Mouse (Mus musculus) CH12.LX (cell line): ENCODE results near the gene Pabpn1. TPM values are rescaled to one million over a fixed set of nuclear protein-coding genes. Genes with fewer than 3 reads are reported as not detected.

Source experiments
- DNase-seq: peaks from one replicate; pipeline ENCODE4 v3.0.0-alpha.2; 2013; ENCODE audit errors: extremely low read depth
- H3K27ac ChIP-seq: 2 replicates; pipeline ENCODE4 v1.5.1; 2012; ENCODE audit warnings: low read depth, mild to moderate bottlenecking, control low read depth, moderate library complexity; ENCODE audit not compliant: insufficient read depth
- H3K27me3 ChIP-seq: replicated peaks from 2 replicates; pipeline ENCODE3; 2012; ENCODE audit warnings: inconsistent platforms
- H3K36me3 ChIP-seq, 2 experiments: replicated peaks in 1 of 2; 2 replicates each; pipeline versions ENCODE3 to v1.6.1; 2012; ENCODE audit warnings: inconsistent platforms in 1 of 2, low read length in 1 of 2, mild to moderate bottlenecking in 1 of 2, mixed read lengths in 1 of 2, moderate library complexity in 1 of 2; ENCODE audit not compliant: control insufficient read depth in 1 of 2, insufficient read depth in 1 of 2
- H3K4me1 ChIP-seq, 2 experiments: 2 replicates each; pipeline ENCODE4 v1.6.1; 2012; ENCODE audit warnings: inconsistent platforms in 1 of 2, moderate library complexity in 1 of 2; ENCODE audit not compliant: insufficient read depth in 2 of 2, control insufficient read depth in 1 of 2
- H3K4me2 ChIP-seq: 2 replicates; pipeline ENCODE4 v1.6.1; 2012; ENCODE audit warnings: low read depth, mild to moderate bottlenecking, control low read depth; ENCODE audit not compliant: poor library complexity, insufficient read depth, severe bottlenecking
- H3K4me3 ChIP-seq, 3 experiments: fragments of 150-350 bp in 1 of 3; sonication (generic) in 1 of 3; replicated peaks in 1 of 3; 2 replicates each; pipeline versions ENCODE3 to v1.5.1; 2011 to 2012; ENCODE audit warnings: low read depth in 2 of 3, low read length in 2 of 3, mild to moderate bottlenecking in 2 of 3, moderate library complexity in 2 of 3, control low read depth in 1 of 3, improper control_type of control experiment in 1 of 3, inconsistent platforms in 1 of 3, mixed read lengths in 1 of 3; ENCODE audit not compliant: poor library complexity in 1 of 3
- H3K79me2 ChIP-seq: replicated peaks from 2 replicates; pipeline ENCODE4 v1.6.1; 2012; ENCODE audit warnings: mild to moderate bottlenecking, moderate library complexity; ENCODE audit not compliant: control insufficient read depth, poor library complexity, insufficient read depth, severe bottlenecking; ENCODE audit errors: extremely low read depth
- H3K9ac ChIP-seq: 2 replicates; pipeline ENCODE4 v1.6.1; 2012; ENCODE audit warnings: low read depth, mild to moderate bottlenecking, control low read depth, moderate library complexity; ENCODE audit not compliant: insufficient read depth
- H3K9me3 ChIP-seq: replicated peaks from 2 replicates; pipeline ENCODE3; 2012; ENCODE audit warnings: low read length, inconsistent platforms, mixed read lengths
- BHLHE40 ChIP-seq: IDR thresholded peaks from 2 replicates; pipeline ENCODE4 v1.6.1; 2011; ENCODE audit warnings: mild to moderate bottlenecking, low read depth, low read length, improper control_type of control experiment
- CHD2 ChIP-seq: IDR thresholded peaks from 2 replicates; pipeline ENCODE4 v1.6.1; 2011; ENCODE audit warnings: low read length, improper control_type of control experiment
- CTCF ChIP-seq, 2 experiments: IDR thresholded peaks in 1 of 2; conservative IDR thresholded peaks in 1 of 2; 2 replicates each; pipeline ENCODE4 v1.5.1; 2011 to 2012; ENCODE audit warnings: low read depth in 2 of 2, low read length in 2 of 2, improper control_type of control experiment in 1 of 2, inconsistent platforms in 1 of 2, mild to moderate bottlenecking in 1 of 2, moderate library complexity in 1 of 2
- E2F4 ChIP-seq: IDR thresholded peaks from 2 replicates; pipeline ENCODE4 v1.6.1; 2011; ENCODE audit warnings: low read depth, low read length, improper control_type of control experiment; ENCODE audit not compliant: insufficient replicate concordance
- EP300 ChIP-seq: IDR thresholded peaks from 2 replicates; pipeline ENCODE4 v1.6.1; 2011; ENCODE audit warnings: low read length, improper control_type of control experiment
- ETS1 ChIP-seq: conservative IDR thresholded peaks from 2 replicates; pipeline ENCODE4 v1.6.1; 2012; ENCODE audit warnings: low read depth, mild to moderate bottlenecking, inconsistent platforms, low read length, improper control_type of control experiment, moderate library complexity
- GABPA ChIP-seq: IDR thresholded peaks from 2 replicates; pipeline ENCODE4 v1.6.1; 2012; ENCODE audit warnings: low read depth, low read length, improper control_type of control experiment, inconsistent platforms; ENCODE audit not compliant: insufficient replicate concordance
- IRF4 ChIP-seq: IDR thresholded peaks from 2 replicates; pipeline ENCODE4 v1.6.1; 2014; ENCODE audit warnings: low read depth, mild to moderate bottlenecking, inconsistent platforms, low read length, improper control_type of control experiment
- JUN ChIP-seq: IDR thresholded peaks from 2 replicates; pipeline ENCODE4 v1.6.1; 2011; ENCODE audit warnings: low read depth, mild to moderate bottlenecking, low read length, improper control_type of control experiment, moderate library complexity; ENCODE audit not compliant: insufficient read depth
- JUND ChIP-seq: conservative IDR thresholded peaks from 2 replicates; pipeline ENCODE4 v1.6.1; 2011; ENCODE audit warnings: low read depth, low read length, improper control_type of control experiment
- KAT2A ChIP-seq: IDR thresholded peaks from 2 replicates; pipeline ENCODE4 v1.6.1; 2012; ENCODE audit warnings: low read length, improper control_type of control experiment, inconsistent platforms; ENCODE audit not compliant: insufficient replicate concordance
- MAX ChIP-seq: IDR thresholded peaks from 2 replicates; pipeline ENCODE4 v1.6.1; 2011; ENCODE audit warnings: low read length, improper control_type of control experiment
- MAZ ChIP-seq: IDR thresholded peaks from 2 replicates; pipeline ENCODE4 v1.6.1; 2012; ENCODE audit warnings: low read depth, mild to moderate bottlenecking, inconsistent platforms, low read length, improper control_type of control experiment, moderate library complexity
- MEF2A ChIP-seq: IDR thresholded peaks from 2 replicates; pipeline ENCODE4 v1.6.1; 2014; ENCODE audit warnings: low read depth, mild to moderate bottlenecking, inconsistent platforms, low read length, improper control_type of control experiment, borderline replicate concordance
- MXI1 ChIP-seq: IDR thresholded peaks from 2 replicates; pipeline ENCODE4 v1.6.1; 2011; ENCODE audit warnings: mild to moderate bottlenecking, low read depth, low read length, improper control_type of control experiment
- MYC ChIP-seq: IDR thresholded peaks from 2 replicates; pipeline ENCODE4 v1.6.1; 2011; ENCODE audit warnings: low read depth, mild to moderate bottlenecking, improper control_type of control experiment, low read length
- NRF1 ChIP-seq: IDR thresholded peaks from 2 replicates; pipeline ENCODE4 v1.6.1; 2014; ENCODE audit warnings: low read depth, mild to moderate bottlenecking, inconsistent platforms, low read length, improper control_type of control experiment, moderate library complexity
- PAX5 ChIP-seq: IDR thresholded peaks from 2 replicates; pipeline ENCODE4 v1.6.1; 2012; ENCODE audit warnings: low read length, inconsistent platforms, mixed read lengths
- POLR2AphosphoS2 ChIP-seq: IDR thresholded peaks from 2 replicates; pipeline ENCODE4 v1.6.1; 2011; ENCODE audit warnings: low read depth, low read length, improper control_type of control experiment
- TCF12 ChIP-seq: IDR thresholded peaks from 2 replicates; pipeline ENCODE4 v1.6.1; 2014; ENCODE audit warnings: low read depth, mild to moderate bottlenecking, inconsistent platforms, low read length, improper control_type of control experiment
- ZC3H11A ChIP-seq: IDR thresholded peaks from 2 replicates; pipeline ENCODE4 v1.6.1; 2012; ENCODE audit warnings: low read depth, mild to moderate bottlenecking, inconsistent platforms, low read length, improper control_type of control experiment
- ZNF384 ChIP-seq: IDR thresholded peaks from 2 replicates; pipeline ENCODE4 v1.6.1; 2012; ENCODE audit warnings: low read depth, low read length, improper control_type of control experiment, inconsistent platforms
- dilution Hi-C: fragments of 300-500 bp; cut with MboI; formaldehyde crosslinking; loops from 2 replicates; pipeline ENCODE4 v1.14.3; 2020; ENCODE audit warnings: low sequenced_read_pairs; ENCODE audit not compliant: extremely low pct_unique_long_range_greater_than_20kb, extremely low pct_ligation_motif_present
- in situ Hi-C: fragments of 300-500 bp; cut with MboI; formaldehyde crosslinking; loops from 3 replicates; pipeline ENCODE4 v1.14.3; 2019; ENCODE audit warnings: low sequenced_read_pairs, low pct_ligation_motif_present, low pct_unique_long_range_greater_than_20kb, mixed read lengths
- polyA plus RNA-seq: library from polyadenylated mRNA; unstranded; fragments of >175 nt; gene quantifications from 2 replicates; pipeline ENCODE4 v1.2.1, GENCODE M21; 2012; ENCODE audit warnings: low read depth; ENCODE audit not compliant: insufficient read length
- total RNA-seq, 2 experiments: library from RNA; depleted of rRNA; stranded (reverse); fragments of 300-350 nt in 1 of 2; fragments of >200 nt in 1 of 2; gene quantifications; 2 replicates each; pipeline ENCODE4 v1.2.3; 2012 to 2014

Pabpn1 gene
- total and polyA plus RNA-seq, 3 experiments = 56.8 to 275 (median 88.0) TPM

- Histone ChIP-seq H3K4me1 (peaks cover 3 to 12% of the 10 kb centered on the region in 2 experiments), H3K9ac (no peak overlapping the region), H3K36me3 (no peaks in the 10 kb centered on the region), H3K79me2 (no peaks in the 10 kb centered on the region), H3K27me3 (peaks cover 80% of the 10 kb centered on the region), H3K4me2 (no peak overlapping the region), H3K27ac (no peak overlapping the region), H3K4me3 (no peak overlapping the region), H3K9me3 (peaks cover 4% of the 10 kb centered on the region)
- TF ChIP-seq NRF1 = no peak
- TF ChIP-seq JUND = no peak
- TF ChIP-seq IRF4 = no peak
- TF ChIP-seq POLR2AphosphoS2 = no peak
- no peak for TF ChIP-seq E2F4
- TF ChIP-seq MAZ = no peak
- TF ChIP-seq CTCF (conservative IDR thresholded peaks at IDR 0.05 in 1 of 2, IDR thresholded peaks at IDR 0.05 in 1 of 2; ENCODE audit: low read depth in 2 of 2, low read length in 2 of 2) = no peak
- TF ChIP-seq JUN = no peak
- no peak for TF ChIP-seq MYC
- TF ChIP-seq CHD2 = no peak
- TF ChIP-seq MEF2A = no peak
- TF ChIP-seq EP300 = no peak
- no peak for TF ChIP-seq ETS1
- no peak for TF ChIP-seq PAX5
- in situ Hi-C loops = no loop called here
- DNase-seq = no peak
- dilution Hi-C loops = no loop called here
Observed at GRCm38 (mm10) chr14:54930431-54930830, 38.1 kb downstream of the Pabpn1 start.

- no peak within 1 kb of the TSS for H3K27ac ChIP-seq
- TF ChIP-seq ZNF384 = no peak
- TF ChIP-seq MXI1 = no peak
- TF ChIP-seq BHLHE40 = no peak
- no peak for TF ChIP-seq KAT2A
- TF ChIP-seq MAX = no peak
- no peak for TF ChIP-seq ZC3H11A
- no peak for TF ChIP-seq CTCF (conservative IDR thresholded peaks at IDR 0.05 in 1 of 2, IDR thresholded peaks at IDR 0.05 in 1 of 2; ENCODE audit: low read depth in 2 of 2, low read length in 2 of 2)
- TF ChIP-seq TCF12 = no peak
- TF ChIP-seq GABPA = no peak
- no peak for TF ChIP-seq E2F4
- TF ChIP-seq NRF1 = no peak
- H3K9ac ChIP-seq = no peak within 1 kb of the TSS
- H3K36me3 ChIP-seq = no peaks in the 10 kb centered on the region
- peaks cover 3 to 12% of the 10 kb centered on the region in 2 experiments for H3K4me1 ChIP-seq
- H3K4me2 ChIP-seq = no peak within 1 kb of the TSS
- H3K9me3 ChIP-seq = no peaks in the 10 kb centered on the region
- no peaks in the 10 kb centered on the region for H3K79me2 ChIP-seq
- dilution Hi-C loops = no loop called here
- in situ Hi-C loops = no loop called here
- no peak for DNase-seq
- H3K27me3 ChIP-seq = peaks cover 76% of the 10 kb centered on the region
- no peak within 1 kb of the TSS for H3K4me3 ChIP-seq
Observed at GRCm38 (mm10) chr14:54932645-54933150, 40.4 kb downstream of the Pabpn1 start, which contains the start of gene Il25. Gene Il25 (plus strand): TSS chr14:54932695.
